11 mouse cellular contexts compared by ENCODE assay signal in genomic region chr17:15157693-15158333, GRCm38 (mm10).
"Had no signal": no experiment of that assay in that cellular context is flagged by ENCODE, and none has a peak within 500 bp of the region (broad histone marks: within the 10 kb centered on the region; RNA-seq: fewer than 3 reads in every experiment).

No protein-coding gene starts in this region.

- H3K4me1 ChIP-seq: midbrain, embryonic 13.5 days; stomach, embryonic 15.5 days had no signal

- H3K9ac ChIP-seq: limb, embryonic 13.5 days; liver, embryonic 14.5 days; midbrain, embryonic 13.5 days; stomach, embryonic 15.5 days had no signal

- H3K27me3 ChIP-seq: limb, embryonic 13.5 days; midbrain, embryonic 13.5 days; stomach, embryonic 15.5 days had no signal

- H3K9me3 ChIP-seq: limb, embryonic 13.5 days; midbrain, embryonic 13.5 days; stomach, embryonic 15.5 days had no signal

- H3K36me3 ChIP-seq: limb, embryonic 13.5 days; midbrain, embryonic 13.5 days; stomach, embryonic 15.5 days had no signal

- H3K4me3 ChIP-seq: limb, embryonic 13.5 days; midbrain, embryonic 13.5 days; stomach, embryonic 15.5 days had no signal

- H3K27ac ChIP-seq: limb, embryonic 13.5 days; liver, embryonic 14.5 days; midbrain, embryonic 13.5 days; stomach, embryonic 15.5 days had no signal

- ATAC-seq: lung, postnatal 0 days; midbrain, embryonic 13.5 days had no signal

- DNase-seq: kidney, adult 18-20 months; layer of hippocampus, postnatal 36 days; lung, adult 18-20 months; lung, postnatal 4 days; right cerebral cortex, postnatal 14 days; thymus, postnatal 36 days had no signal

- H3K4me2 ChIP-seq: limb, embryonic 13.5 days; midbrain, embryonic 13.5 days; stomach, embryonic 15.5 days had no signal
